Mouse (Mus musculus): ENCODE measurements around the gene Pcyox1.

- peak; percentile 9; the same call in 1 of the 2 replicates for TF ChIP-seq CTCF (IDR thresholded peaks at IDR 0.05; ENCODE audit: control insufficient read depth, insufficient read depth, insufficient replicate concordance, low read depth, low read length)
- TF ChIP-seq POLR2A (IDR thresholded peaks at IDR 0.05; ENCODE audit: control insufficient read depth, low read depth, low read length), result no peak
Observed at GRCm38 (mm10) chr6:86361373-86361772, 35.6 kb downstream of the Pcyox1 start.
